Mouse (Mus musculus) neural tube, embryonic 14.5 days (tissue): ENCODE results near the gene Sp7. TPM values are rescaled to one million over a fixed set of nuclear protein-coding genes. Genes with fewer than 3 reads are reported as not detected.

Experiments
- ATAC-seq: fragments of 200-750 bp; cut with Nextera tagmentation; 2 replicates; pipeline ENCODE4 v1.8.0; 2017; ENCODE audit warnings: low read depth, mild to moderate bottlenecking, moderate TSS enrichment, moderate library complexity
- H3K27ac ChIP-seq: fragments of 300-500 bp; sonication (generic); 2 replicates; pipeline ENCODE4 v1.5.1; 2014; ENCODE audit warnings: low read depth, mild to moderate bottlenecking, control low read depth, low read length, moderate library complexity, mixed read lengths
- H3K27me3 ChIP-seq: fragments of 300-500 bp; sonication (generic); 2 replicates; pipeline ENCODE4 v1.6.1; 2014; ENCODE audit warnings: low read length; ENCODE audit not compliant: control insufficient read depth, insufficient read depth
- H3K36me3 ChIP-seq: fragments of 300-500 bp; sonication (generic); 2 replicates; pipeline ENCODE4 v1.6.1; 2014; ENCODE audit warnings: low read length, mixed read lengths; ENCODE audit not compliant: control insufficient read depth, insufficient read depth
- H3K4me1 ChIP-seq: fragments of 300-500 bp; sonication (generic); 2 replicates; pipeline ENCODE4 v1.6.1; 2014; ENCODE audit warnings: low read length; ENCODE audit not compliant: control insufficient read depth, insufficient read depth
- H3K4me2 ChIP-seq: fragments of 300-500 bp; sonication (generic); 2 replicates; pipeline ENCODE4 v1.6.1; 2014; ENCODE audit warnings: mild to moderate bottlenecking, low read depth, low read length, control low read depth
- H3K4me3 ChIP-seq: fragments of 300-500 bp; sonication (generic); 2 replicates; pipeline ENCODE4 v1.5.1; 2014; ENCODE audit warnings: low read depth, low read length, control low read depth, mixed read lengths
- H3K9ac ChIP-seq: fragments of 300-500 bp; sonication (generic); replicated peaks from 2 replicates; pipeline ENCODE4 v1.6.1; 2014; ENCODE audit warnings: low read depth, mild to moderate bottlenecking, control low read depth, low read length, mixed read lengths
- H3K9me3 ChIP-seq: fragments of 300-500 bp; sonication (generic); 2 replicates; pipeline ENCODE4 v1.6.1; 2016; ENCODE audit warnings: low read length; ENCODE audit not compliant: control insufficient read depth
- WGBS: fragments of 180-500 bp; shearing (Covaris S2); extraction: QIAGEN DNeasy Blood & Tissue Kit; methylation state at CpG from one replicate; pipeline ENCODE4 v1.1.7; 2014; 5-methylcytosine and 5-hydroxymethylcytosine counted together
- polyA plus RNA-seq: library from polyadenylated mRNA; unstranded; fragments of >200 nt; fragmentation: Nextera tagmentation; extraction: Ambion mirVana; gene quantifications from 2 replicates; pipeline ENCODE4 v1.2.1, GENCODE M21; 2014

The Sp7 gene
- polyA plus RNA-seq, 1 experiment from 2014 or later, result 4.0 TPM

- Histone ChIP-seq H3K4me1 (peaks cover 17% of the 10 kb centered on the region), H3K27me3 (peaks cover 15% of the 10 kb centered on the region; the same call in 1 of the 2 replicates), H3K4me3 (peak overlapping the region; percentile 46), H3K9ac (peak overlapping the region; percentile 57), H3K36me3 (no peaks in the 10 kb centered on the region), H3K27ac (peak overlapping the region; percentile 46), H3K9me3 (no peaks in the 10 kb centered on the region), H3K4me2 (peak overlapping the region; percentile 93)
- WGBS, result under 1% methylated on average over 47 of the region's 49 CpGs
- peak; percentile 38; the same call in 1 of the 2 replicates for ATAC-seq
These were observed 11.7 kb downstream of the Sp7 start for GRCm38 (mm10) chr15:102355134-102355870.

DNA sequence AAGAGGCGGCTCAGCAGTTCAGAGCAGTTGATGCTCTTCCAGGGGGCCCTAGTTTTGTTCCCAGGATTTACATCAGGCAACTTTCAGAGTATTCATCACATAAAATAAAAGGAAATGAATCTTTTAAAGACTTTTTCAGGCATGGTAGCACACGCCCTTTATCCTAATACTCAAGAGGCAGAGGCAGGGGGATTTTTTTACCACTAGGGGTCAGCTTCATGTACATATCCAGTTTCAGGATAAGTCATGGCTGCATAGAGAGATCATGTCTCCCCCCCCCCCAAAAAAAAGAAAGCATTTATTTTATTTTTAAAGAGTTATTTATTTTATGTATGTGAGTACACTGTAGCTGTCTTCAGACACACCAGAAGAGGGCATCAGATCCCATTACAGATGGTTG, 13.0 kb downstream of the Sp7 start:
- Histone ChIP-seq H3K4me1 (peaks cover 24% of the 10 kb centered on the region), H3K4me3 (no peak overlapping the region), H3K27ac (no peak overlapping the region), H3K27me3 (peaks cover 15% of the 10 kb centered on the region; the same call in 1 of the 2 replicates), H3K4me2 (no peak overlapping the region), H3K9me3 (no peaks in the 10 kb centered on the region), H3K36me3 (no peaks in the 10 kb centered on the region), H3K9ac (no peak overlapping the region)
- ATAC-seq, result no peak
- WGBS, result 82% methylated on average over 2 of the region's 2 CpGs

GRCm38 (mm10) chr15:102352177-102352576, 14.8 kb downstream of the Sp7 start:
- 68% methylated on average over 2 of the region's 2 CpGs for WGBS
- no peak for ATAC-seq

DNA sequence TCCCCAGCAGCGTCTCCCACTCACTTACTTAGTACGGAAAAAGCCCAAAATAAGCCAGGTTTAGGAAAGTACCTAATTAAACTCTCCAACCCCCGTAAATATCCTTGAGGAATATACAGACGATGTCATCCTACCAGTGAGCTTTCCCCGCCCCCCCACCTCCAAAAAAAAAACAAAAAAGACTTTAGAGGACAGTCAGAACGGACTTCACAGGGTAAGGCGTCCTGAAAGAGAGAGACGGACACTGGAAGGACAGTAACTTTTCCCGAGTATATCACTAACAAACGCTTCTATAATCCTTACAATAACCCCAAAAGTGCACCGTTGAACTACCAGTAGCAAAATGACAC, 16.1 kb downstream of the Sp7 start:
- peak; percentile 10; the same call in 1 of the 2 replicates for ATAC-seq
- Histone ChIP-seq H3K9me3 (no peaks in the 10 kb centered on the region), H3K4me1 (peaks cover 13% of the 10 kb centered on the region), H3K9ac (peak overlapping the region; percentile 25; the same call in 1 of the 2 replicates), H3K4me2 (peak overlapping the region; percentile 88), H3K36me3 (no peaks in the 10 kb centered on the region), H3K27ac (no peak overlapping the region), H3K4me3 (peak overlapping the region; percentile 73), H3K27me3 (no peaks in the 10 kb centered on the region)
- 12% methylated on average over 11 of the region's 11 CpGs for WGBS

More at GRCm38 (mm10) chr15:102352177-102352576, 14.8 kb downstream of the Sp7 start:
- Histone ChIP-seq H3K4me1 (peaks cover 15% of the 10 kb centered on the region), H3K27me3 (no peaks in the 10 kb centered on the region), H3K4me3 (no peak overlapping the region), H3K9ac (no peak overlapping the region), H3K27ac (no peak overlapping the region), H3K36me3 (no peaks in the 10 kb centered on the region), H3K4me2 (no peak overlapping the region), H3K9me3 (no peaks in the 10 kb centered on the region)

GRCm38 (mm10) chr15:102350138-102350941, 16.6 kb downstream of the Sp7 start, which contains the start of gene Aaas:
Gene Aaas (minus strand): TSS chr15:102350771.
- Histone ChIP-seq H3K36me3 (0 out of 2 replicates have a peak, but pooled peaks cover 3% of the 10 kb centered on the region), H3K27me3 (no peaks in the 10 kb centered on the region), H3K4me2 (peak within 1 kb of the TSS; percentile 88), H3K27ac (peak within 1 kb of the TSS; percentile 45), H3K4me3 (peak within 1 kb of the TSS; percentile 73), H3K9me3 (no peaks in the 10 kb centered on the region), H3K4me1 (peaks cover 12% of the 10 kb centered on the region), H3K9ac (peak within 1 kb of the TSS; percentile 71)
- peak; percentile 91 for ATAC-seq
- under 1% methylated on average over 56 of the region's 56 CpGs for WGBS

- no peak for ATAC-seq
- no peak overlapping the region for H3K27ac ChIP-seq
- no peaks in the 10 kb centered on the region for H3K9me3 ChIP-seq
- 83% methylated on average over 4 of the region's 4 CpGs for WGBS
- H3K27me3 ChIP-seq, result no peaks in the 10 kb centered on the region
- no peak overlapping the region for H3K4me3 ChIP-seq
- H3K36me3 ChIP-seq, result 0 out of 2 replicates have a peak, but pooled peaks cover 4% of the 10 kb centered on the region
- peaks cover 12% of the 10 kb centered on the region for H3K4me1 ChIP-seq
- no peak overlapping the region for H3K4me2 ChIP-seq
- H3K9ac ChIP-seq, result no peak overlapping the region
These were observed 20.5 kb downstream of the Sp7 start for GRCm38 (mm10) chr15:102346444-102346843.

GRCm38 (mm10) chr15:102344490-102344889, 22.5 kb downstream of the Sp7 start:
- H3K36me3 ChIP-seq, result 0 out of 2 replicates have a peak, but pooled peaks cover 4% of the 10 kb centered on the region
- H3K4me1 ChIP-seq, result no peaks in the 10 kb centered on the region; the same call in 1 of the 2 replicates
- H3K27ac ChIP-seq, result no peak overlapping the region
- H3K4me3 ChIP-seq, result no peak overlapping the region
- no peak overlapping the region for H3K4me2 ChIP-seq
- H3K9ac ChIP-seq, result no peak overlapping the region
- 97% methylated on average over 3 of the region's 3 CpGs for WGBS
- no peak for ATAC-seq
- H3K27me3 ChIP-seq, result no peaks in the 10 kb centered on the region
- no peaks in the 10 kb centered on the region for H3K9me3 ChIP-seq

- H3K36me3 ChIP-seq, result peaks cover 27% of the 10 kb centered on the region
- ATAC-seq, result no peak
These were observed 25.4 kb downstream of the Sp7 start for GRCm38 (mm10) chr15:102341580-102341979.

DNA sequence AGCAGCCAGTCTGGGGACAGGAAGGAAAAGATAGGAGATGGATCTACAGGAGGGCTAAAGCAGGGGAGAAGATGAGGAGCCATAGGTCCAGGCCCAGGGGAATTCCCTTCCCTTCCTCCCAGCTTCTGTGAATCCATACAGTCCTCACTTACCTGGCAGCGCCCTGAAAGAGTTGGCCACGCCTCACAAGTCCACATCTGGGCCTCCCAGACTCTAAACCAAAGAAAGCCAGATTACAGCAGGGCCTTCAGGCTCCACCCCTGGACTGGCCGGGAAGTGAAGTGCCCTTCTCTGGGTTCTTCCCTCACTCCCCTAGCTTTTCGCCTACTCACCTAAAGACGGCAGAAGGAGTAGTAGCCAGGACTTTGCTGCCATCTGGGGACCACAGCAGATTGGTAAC, 27.4 kb downstream of the Sp7 start:
- H3K4me1 ChIP-seq, result no peaks in the 10 kb centered on the region
- H3K9me3 ChIP-seq, result no peaks in the 10 kb centered on the region
- no peak overlapping the region for H3K4me2 ChIP-seq
- no peak overlapping the region for H3K27ac ChIP-seq
- ATAC-seq, result no peak
- peaks cover 31% of the 10 kb centered on the region for H3K36me3 ChIP-seq
- WGBS, result 77% methylated on average over 5 of the region's 5 CpGs
- H3K9ac ChIP-seq, result no peak overlapping the region
- no peak overlapping the region for H3K4me3 ChIP-seq
- H3K27me3 ChIP-seq, result no peaks in the 10 kb centered on the region

More at GRCm38 (mm10) chr15:102341580-102341979, 25.4 kb downstream of the Sp7 start:
- Histone ChIP-seq H3K9ac (no peak overlapping the region), H3K27me3 (no peaks in the 10 kb centered on the region), H3K9me3 (no peaks in the 10 kb centered on the region), H3K27ac (no peak overlapping the region), H3K4me3 (no peak overlapping the region), H3K4me2 (no peak overlapping the region), H3K4me1 (no peaks in the 10 kb centered on the region)
- WGBS, result 13% methylated on average over 1 of the region's 1 CpGs
